Comparison of ENCODE assay signal across 18 mouse cellular contexts in the genomic region with DNA sequence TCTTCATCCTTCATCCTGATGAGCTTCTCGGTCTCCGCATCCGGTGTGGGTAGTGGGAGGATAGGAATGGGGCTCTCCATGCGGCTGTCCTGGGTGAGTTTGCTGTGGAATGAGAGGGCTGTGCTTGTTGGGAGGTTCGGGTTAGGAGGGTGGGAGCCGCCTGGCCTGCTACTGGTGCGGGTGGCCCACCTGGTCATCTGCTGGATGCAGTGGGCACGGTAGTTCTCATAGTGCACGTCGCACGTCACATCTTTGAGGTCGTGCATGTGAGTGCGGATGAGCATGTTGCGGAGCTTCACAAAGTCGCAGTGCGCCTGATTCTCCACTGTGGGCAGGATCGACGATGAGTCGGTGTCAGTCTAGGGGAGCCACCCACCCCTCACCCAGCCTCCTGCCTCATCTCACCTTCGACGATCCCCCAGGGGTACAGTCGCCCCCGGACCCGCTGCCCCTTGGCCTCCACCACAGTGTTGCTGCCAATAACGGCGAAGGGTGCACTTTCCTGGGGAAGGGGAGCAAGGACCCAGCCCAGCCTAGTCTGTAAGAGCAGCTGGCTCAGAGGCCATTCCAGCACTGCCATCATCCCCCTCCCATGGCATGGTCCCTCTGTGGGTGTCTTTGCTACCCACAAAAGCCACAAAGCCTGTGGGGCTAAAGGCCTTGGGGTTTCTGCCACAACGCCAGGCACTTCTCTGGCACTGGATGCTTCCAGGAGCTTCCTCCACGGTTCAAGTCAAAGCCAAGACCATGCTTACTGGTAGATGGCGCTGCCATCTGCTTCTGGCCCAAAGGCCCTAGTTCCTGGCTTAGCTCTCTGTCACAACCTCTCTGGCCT. TPM values are rescaled to one million over a fixed set of nuclear protein-coding genes. Genes with fewer than 3 reads are reported as not detected.
DNase-seq lines count a peak whose midpoint lies in the region; ATAC-seq and TF ChIP-seq lines count a peak whose summit lies in the region.
"Had no signal": no experiment of that assay in that cellular context is flagged by ENCODE, and none has a peak within 500 bp of the region (broad histone marks: within the 10 kb centered on the region; RNA-seq: fewer than 3 reads in every experiment).

No protein-coding gene starts in this region.

- no peak; the same call in 1 of the 2 replicates for TF ChIP-seq CTCF in left cerebral cortex, adult 2 months (IDR thresholded peaks at IDR 0.05)

- DNase-seq in forebrain, embryonic 10.5 days (ENCODE audit: extremely low spot score, low spot score): peak; percentile 15
- DNase-seq in forebrain, embryonic 14.5 days (ENCODE audit: low spot score): no peak
- DNase-seq in left cerebral cortex, adult 2 months (ENCODE audit: extremely low spot score in 1 of 2, low spot score in 2 of 2): peak; percentile 23 to 45
- no peak for DNase-seq in left cerebral cortex, adult 9 months (ENCODE audit: low spot score in 2 of 2)
- DNase-seq in 416B (ENCODE audit: low read depth): peak; percentile 12
- peak; percentile 22 for DNase-seq in cerebellum, adult 8-10 months
- no peak for DNase-seq in ovary, postnatal 36 days (ENCODE audit: low spot score)
- DNase-seq in urinary bladder, postnatal 25 days (ENCODE audit: low spot score): no peak
- DNase-seq: gastrocnemius, postnatal 25 days; kidney, adult 18-20 months had no signal

- H3K27ac ChIP-seq in forebrain, embryonic 10.5 days: no peak overlapping the region
- no peak overlapping the region for H3K27ac ChIP-seq in forebrain, embryonic 14.5 days (ENCODE audit: low read depth, low read length)
- peak overlapping the region; percentile 57; the same call in 1 of the 2 replicates for H3K27ac ChIP-seq in left cerebral cortex, adult 2 months
- H3K27ac ChIP-seq: embryonic facial prominence, embryonic 12.5 days; forebrain, embryonic 13.5 days; heart, embryonic 13.5 days; limb, embryonic 15.5 days; midbrain, embryonic 15.5 days; neural tube, embryonic 13.5 days had no signal

- no peak overlapping the region for H3K4me2 ChIP-seq in forebrain, embryonic 14.5 days (ENCODE audit: low read length)
- H3K4me2 ChIP-seq: embryonic facial prominence, embryonic 12.5 days; forebrain, embryonic 13.5 days; heart, embryonic 13.5 days; limb, embryonic 15.5 days; midbrain, embryonic 15.5 days; neural tube, embryonic 13.5 days had no signal

- whole genome bisulfite sequencing in forebrain, embryonic 10.5 days: 9% methylated on average over 29 of the region's 29 CpGs
- WGBS in forebrain, embryonic 14.5 days: 38% methylated on average over 29 of the region's 29 CpGs

- peaks cover 31% of the 10 kb centered on the region for H3K36me3 ChIP-seq in forebrain, embryonic 10.5 days (replicated peaks)
- H3K36me3 ChIP-seq in forebrain, embryonic 14.5 days (ENCODE audit: control insufficient read depth, insufficient read depth, low read length): peaks cover 48% of the 10 kb centered on the region
- H3K36me3 ChIP-seq: heart, embryonic 13.5 days had no signal

- peaks cover 100% of the 10 kb centered on the region for H3K27me3 ChIP-seq in forebrain, embryonic 10.5 days (ENCODE audit: poor library complexity, severe bottlenecking)
- peaks cover 89% of the 10 kb centered on the region for H3K27me3 ChIP-seq in forebrain, embryonic 14.5 days (replicated peaks; ENCODE audit: control insufficient read depth, insufficient read depth, low read length)

- H3K4me1 ChIP-seq in forebrain, embryonic 10.5 days: peaks cover 50% of the 10 kb centered on the region
- H3K4me1 ChIP-seq in forebrain, embryonic 14.5 days (ENCODE audit: control insufficient read depth, insufficient read depth, low read length): peaks cover 27% of the 10 kb centered on the region

- ATAC-seq in forebrain, embryonic 14.5 days: no peak
- ATAC-seq: forebrain, embryonic 13.5 days; lung, postnatal 0 days; midbrain, embryonic 15.5 days had no signal

- intact Hi-C loops in left cerebral cortex, adult 2 months (cut with DNase I): no loop called here

- H3K9me3 ChIP-seq in forebrain, embryonic 10.5 days: no peaks in the 10 kb centered on the region
- H3K9me3 ChIP-seq in forebrain, embryonic 14.5 days (replicated peaks; ENCODE audit: control insufficient read depth, low read length): no peaks in the 10 kb centered on the region
- H3K9me3 ChIP-seq: embryonic facial prominence, embryonic 12.5 days; forebrain, embryonic 13.5 days; heart, embryonic 13.5 days; limb, embryonic 15.5 days; midbrain, embryonic 15.5 days; neural tube, embryonic 13.5 days had no signal

- no peak overlapping the region for H3K9ac ChIP-seq in forebrain, embryonic 14.5 days (ENCODE audit: low read length)
- H3K9ac ChIP-seq: embryonic facial prominence, embryonic 12.5 days; forebrain, embryonic 13.5 days; heart, embryonic 13.5 days; limb, embryonic 15.5 days; midbrain, embryonic 15.5 days; neural tube, embryonic 13.5 days had no signal

- H3K4me3 ChIP-seq in forebrain, embryonic 10.5 days: no peak overlapping the region
- H3K4me3 ChIP-seq in forebrain, embryonic 14.5 days (ENCODE audit: low read depth, low read length): no peak overlapping the region
- H3K4me3 ChIP-seq in left cerebral cortex, adult 2 months: no peak overlapping the region; the same call in 1 of the 2 replicates
- H3K4me3 ChIP-seq: embryonic facial prominence, embryonic 12.5 days; forebrain, embryonic 13.5 days; heart, embryonic 13.5 days; limb, embryonic 15.5 days; midbrain, embryonic 15.5 days; neural tube, embryonic 13.5 days had no signal

RNA-seq across cellular contexts. Expression of gene Gp1bb, which starts 0.9 kb away (rescaled TPM):
- 3.0 and 3.2 TPM in 2 replicates for polyA plus RNA-seq in forebrain, embryonic 10.5 days (2016; fragmentation: Nextera tagmentation; extraction: Ambion mirVana)
- 9.6 and 10.3 TPM in 2 replicates for polyA plus RNA-seq in forebrain, embryonic 14.5 days (2014; fragmentation: Nextera tagmentation; extraction: Ambion mirVana)
- total RNA-seq in left cerebral cortex, adult 2 months (2021): 1 to 10 TPM; 1.1 to 1.8 TPM
- total RNA-seq: adrenal gland, adult 18-20 months had no signal

RNA-seq across cellular contexts. Expression of gene Gm49601, which starts 3.1 kb away (rescaled TPM):
- 2.3 and 2.4 TPM in 2 replicates for polyA plus RNA-seq in forebrain, embryonic 10.5 days (2016; fragmentation: Nextera tagmentation; extraction: Ambion mirVana)
- 5.7 and 8.2 TPM in 2 replicates for polyA plus RNA-seq in forebrain, embryonic 14.5 days (2014; fragmentation: Nextera tagmentation; extraction: Ambion mirVana)
- 100 to 1,000 TPM; 260 to 297 TPM for total RNA-seq in left cerebral cortex, adult 2 months (2021)

RNA-seq across cellular contexts. Expression of gene Sept5, which starts 6.6 kb away (rescaled TPM):
- 21.0 and 21.5 TPM in 2 replicates for polyA plus RNA-seq in forebrain, embryonic 10.5 days (2016; fragmentation: Nextera tagmentation; extraction: Ambion mirVana)
- 138 and 177 TPM in 2 replicates for polyA plus RNA-seq in forebrain, embryonic 14.5 days (2014; fragmentation: Nextera tagmentation; extraction: Ambion mirVana)
- 100 to 1,000 TPM; 801 to 836 TPM for total RNA-seq in left cerebral cortex, adult 2 months (2021)

RNA-seq across cellular contexts. Expression of gene Tbx1, which starts 32.7 kb away (rescaled TPM):
- polyA plus RNA-seq in forebrain, embryonic 10.5 days (2016; fragmentation: Nextera tagmentation; extraction: Ambion mirVana): 0.95 and 1.1 TPM in 2 replicates
- 0.48 and 0.64 TPM in 2 replicates for polyA plus RNA-seq in forebrain, embryonic 14.5 days (2014; fragmentation: Nextera tagmentation; extraction: Ambion mirVana)
- total RNA-seq in left cerebral cortex, adult 2 months (2021): 1 to 10 TPM; 1.1 to 2.0 TPM

Comparison
In these comparisons a context has a peak if more than half of its experiments do, and no peak if none do; other contexts are left out.
1. DNase-seq: peak in forebrain, embryonic 10.5 days (single experiment), left cerebral cortex, adult 2 months (2 of 2), 416B (single experiment) and cerebellum, adult 8-10 months (single experiment); none in forebrain, embryonic 14.5 days (single experiment), left cerebral cortex, adult 9 months (0 of 2), ovary, postnatal 36 days (single experiment) and urinary bladder, postnatal 25 days (single experiment).